Mouse (Mus musculus): ENCODE measurements around the gene Grem2. TPM values are rescaled to one million over a fixed set of nuclear protein-coding genes. Genes with fewer than 3 reads are reported as not detected.

Gene Grem2
- total RNA-seq (2021) = 10 to 100 TPM; 13.8 to 14.2 TPM
- long read RNA-seq, partial matches to known transcripts = 0 of 5 reads
- long read RNA-seq, other reads (novel, unspliced or antisense) = 3 of 5 reads

- peak; percentile 47 to 64 for DNase-seq (ENCODE audit: low spot score in 2 of 2)
These were observed at the start of gene Grem2 for GRCm38 (mm10) chr1:174921298-174921955. Gene Grem2, minus strand, starts transcription at chr1:174921819.

GRCm38 (mm10) chr1:174959837-174960236, 38.2 kb upstream of the Grem2 start:
- DNase-seq (ENCODE audit: low spot score in 2 of 2) = no peak

GRCm38 (mm10) chr1:174931003-174931619, 9.5 kb upstream of the Grem2 start:
- DNase-seq (ENCODE audit: low spot score in 2 of 2) = no peak

- no peak for DNase-seq (ENCODE audit: low spot score in 2 of 2)
These were observed 8.0 kb upstream of the Grem2 start for GRCm38 (mm10) chr1:174929459-174930181.

GRCm38 (mm10) chr1:174918949-174919348, 2.7 kb downstream of the Grem2 start:
- DNase-seq (ENCODE audit: low spot score in 2 of 2) = no peak

GRCm38 (mm10) chr1:174918236-174918870, 3.3 kb downstream of the Grem2 start:
- no peak for DNase-seq (ENCODE audit: low spot score in 2 of 2)

GRCm38 (mm10) chr1:174909834-174910233, 11.8 kb downstream of the Grem2 start:
- DNase-seq (ENCODE audit: low spot score in 2 of 2) = no peak

- DNase-seq (ENCODE audit: low spot score in 2 of 2) = no peak
These were observed 13.4 kb downstream of the Grem2 start for GRCm38 (mm10) chr1:174908232-174908631.

- DNase-seq (ENCODE audit: low spot score in 2 of 2) = no peak
These were observed 14.0 kb downstream of the Grem2 start for GRCm38 (mm10) chr1:174907637-174908036.

- DNase-seq (ENCODE audit: low spot score in 2 of 2) = no peak
These were observed 18.9 kb downstream of the Grem2 start for GRCm38 (mm10) chr1:174902755-174903154.

GRCm38 (mm10) chr1:174892471-174892870, 29.1 kb downstream of the Grem2 start:
- no peak for DNase-seq (ENCODE audit: low spot score in 2 of 2)

GRCm38 (mm10) chr1:174888684-174889405, 32.8 kb downstream of the Grem2 start:
- no peak for DNase-seq (ENCODE audit: low spot score in 2 of 2)

- no peak for DNase-seq (ENCODE audit: low spot score in 2 of 2)
These were observed 33.5 kb downstream of the Grem2 start for GRCm38 (mm10) chr1:174888073-174888472.

GRCm38 (mm10) chr1:174882496-174882895, 39.1 kb downstream of the Grem2 start:
- no peak for DNase-seq (ENCODE audit: low spot score in 2 of 2)

GRCm38 (mm10) chr1:174875173-174875572, 46.4 kb downstream of the Grem2 start:
- DNase-seq (ENCODE audit: low spot score in 2 of 2) = no peak

GRCm38 (mm10) chr1:174860407-174861118, 61.1 kb downstream of the Grem2 start:
- no peak for DNase-seq (ENCODE audit: low spot score in 2 of 2)

- DNase-seq (ENCODE audit: low spot score in 2 of 2) = no peak
These were observed 65.4 kb downstream of the Grem2 start for GRCm38 (mm10) chr1:174856188-174856587.

GRCm38 (mm10) chr1:174844786-174845185, 76.8 kb downstream of the Grem2 start:
- no peak for DNase-seq (ENCODE audit: low spot score in 2 of 2)

- DNase-seq (ENCODE audit: low spot score in 2 of 2) = no peak
These were observed 84.8 kb downstream of the Grem2 start for GRCm38 (mm10) chr1:174836861-174837260.

- no peak for DNase-seq (ENCODE audit: low spot score in 2 of 2)
These were observed 95.1 kb downstream of the Grem2 start for GRCm38 (mm10) chr1:174826562-174826961.

All from layer of hippocampus, postnatal 10 days (tissue).